Mouse (Mus musculus) neural tube, embryonic 14.5 days (tissue): ENCODE data around the gene Plxna4. TPM values are rescaled to one million over a fixed set of nuclear protein-coding genes. Genes with fewer than 3 reads are reported as not detected.
"Not testable (repeated sequence)": the region's sequence is repeated elsewhere in the genome, so short reads cannot be mapped to it uniquely, and the experiment has no call there.

ENCODE experiments used
- ATAC-seq: fragments of 200-750 bp; cut with Nextera tagmentation; 2 replicates; pipeline ENCODE4 v1.8.0; 2017; ENCODE audit warnings: low read depth, mild to moderate bottlenecking, moderate TSS enrichment, moderate library complexity
- H3K27ac ChIP-seq: fragments of 300-500 bp; sonication (generic); 2 replicates; pipeline ENCODE4 v1.5.1; 2014; ENCODE audit warnings: low read depth, mild to moderate bottlenecking, control low read depth, low read length, moderate library complexity, mixed read lengths
- H3K27me3 ChIP-seq: fragments of 300-500 bp; sonication (generic); 2 replicates; pipeline ENCODE4 v1.6.1; 2014; ENCODE audit warnings: low read length; ENCODE audit not compliant: control insufficient read depth, insufficient read depth
- H3K36me3 ChIP-seq: fragments of 300-500 bp; sonication (generic); 2 replicates; pipeline ENCODE4 v1.6.1; 2014; ENCODE audit warnings: low read length, mixed read lengths; ENCODE audit not compliant: control insufficient read depth, insufficient read depth
- H3K4me1 ChIP-seq: fragments of 300-500 bp; sonication (generic); 2 replicates; pipeline ENCODE4 v1.6.1; 2014; ENCODE audit warnings: low read length; ENCODE audit not compliant: control insufficient read depth, insufficient read depth
- H3K4me2 ChIP-seq: fragments of 300-500 bp; sonication (generic); 2 replicates; pipeline ENCODE4 v1.6.1; 2014; ENCODE audit warnings: mild to moderate bottlenecking, low read depth, low read length, control low read depth
- H3K4me3 ChIP-seq: fragments of 300-500 bp; sonication (generic); 2 replicates; pipeline ENCODE4 v1.5.1; 2014; ENCODE audit warnings: low read depth, low read length, control low read depth, mixed read lengths
- H3K9ac ChIP-seq: fragments of 300-500 bp; sonication (generic); replicated peaks from 2 replicates; pipeline ENCODE4 v1.6.1; 2014; ENCODE audit warnings: low read depth, mild to moderate bottlenecking, control low read depth, low read length, mixed read lengths
- H3K9me3 ChIP-seq: fragments of 300-500 bp; sonication (generic); 2 replicates; pipeline ENCODE4 v1.6.1; 2016; ENCODE audit warnings: low read length; ENCODE audit not compliant: control insufficient read depth
- WGBS: fragments of 180-500 bp; shearing (Covaris S2); extraction: QIAGEN DNeasy Blood & Tissue Kit; methylation state at CpG from one replicate; pipeline ENCODE4 v1.1.7; 2014; 5-methylcytosine and 5-hydroxymethylcytosine counted together
- polyA plus RNA-seq: library from polyadenylated mRNA; unstranded; fragments of >200 nt; fragmentation: Nextera tagmentation; extraction: Ambion mirVana; gene quantifications from 2 replicates; pipeline ENCODE4 v1.2.1, GENCODE M21; 2014

The Plxna4 gene
- polyA plus RNA-seq, 1 experiment from 2014 or later: 25.1 TPM

DNA sequence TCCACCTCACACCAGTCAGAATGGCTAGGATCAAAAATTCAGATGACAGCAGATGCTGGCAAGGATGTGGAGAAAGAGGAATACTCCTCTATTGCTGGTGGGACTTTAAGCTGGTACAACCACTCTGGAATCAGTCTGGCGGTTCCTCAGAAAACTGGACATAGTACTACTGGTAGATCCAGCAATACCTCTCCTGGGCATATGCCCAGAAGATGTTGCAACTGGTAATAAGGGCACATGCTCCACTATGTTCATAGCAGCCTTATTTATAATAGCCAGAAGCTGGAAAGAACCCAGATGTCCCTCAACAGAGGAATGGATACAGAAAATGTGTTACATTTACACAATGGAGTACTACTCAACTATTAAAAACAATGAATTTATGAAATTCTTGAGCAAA, 86.8 kb downstream of the Plxna4 start:
- H3K27ac ChIP-seq, H3K9me3 ChIP-seq, H3K36me3 ChIP-seq, H3K9ac ChIP-seq, H3K4me3 ChIP-seq, H3K4me2 ChIP-seq, H3K27me3 ChIP-seq, ATAC-seq, H3K4me1 ChIP-seq: not testable (repeated sequence)
- 97% methylated on average over 1 of the region's 1 CpGs for whole genome bisulfite sequencing

DNA sequence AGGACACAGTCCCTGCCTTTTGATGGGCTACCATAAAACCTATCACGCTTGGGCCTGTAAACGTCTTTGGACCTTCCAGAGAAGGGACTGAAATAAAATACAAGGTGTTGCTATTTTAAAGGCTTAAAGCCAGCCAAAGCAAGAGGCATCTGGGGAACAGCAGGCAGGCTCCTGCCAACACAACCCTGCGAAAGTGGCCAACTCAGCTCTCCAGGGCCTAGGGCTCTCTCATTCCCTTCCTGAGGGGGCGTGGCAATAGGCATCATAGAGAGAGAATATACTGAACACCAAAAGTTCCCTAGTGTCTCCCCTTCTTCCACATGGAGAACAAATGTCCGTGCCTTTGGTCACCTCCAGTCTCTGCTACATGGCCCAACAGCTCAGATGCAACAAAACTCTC, 89.9 kb downstream of the Plxna4 start:
- H3K9me3 ChIP-seq: no peaks in the 10 kb centered on the region
- ATAC-seq: no peak
- no peak overlapping the region for H3K9ac ChIP-seq
- H3K27me3 ChIP-seq: no peaks in the 10 kb centered on the region
- H3K27ac ChIP-seq: no peak overlapping the region
- WGBS: 84% methylated on average over 5 of the region's 5 CpGs
- no peak overlapping the region for H3K4me3 ChIP-seq
- H3K36me3 ChIP-seq: no peaks in the 10 kb centered on the region
- H3K4me1 ChIP-seq: peaks cover 3% of the 10 kb centered on the region; the same call in 1 of the 2 replicates
- no peak overlapping the region for H3K4me2 ChIP-seq

DNA sequence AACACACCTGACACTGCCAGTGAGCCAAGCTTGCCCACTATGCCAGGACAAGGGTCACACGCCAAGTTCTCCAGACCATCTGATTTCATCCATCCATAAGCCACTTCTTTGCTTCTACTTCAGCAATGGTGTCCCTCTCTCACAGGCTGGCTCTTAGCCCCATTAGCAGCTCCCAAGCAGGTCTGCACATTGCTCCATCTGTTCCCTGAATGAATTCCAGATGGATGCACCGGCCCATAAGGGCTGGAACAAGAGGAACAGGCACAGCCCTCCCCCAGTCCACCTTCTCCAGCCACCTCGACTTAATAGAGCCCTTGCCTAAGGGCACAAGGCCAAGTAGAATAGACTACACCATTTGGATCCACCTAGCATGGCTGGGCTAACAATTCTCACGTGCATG, 91.9 kb downstream of the Plxna4 start:
- H3K27ac ChIP-seq: no peak overlapping the region
- no peaks in the 10 kb centered on the region for H3K9me3 ChIP-seq
- H3K27me3 ChIP-seq: no peaks in the 10 kb centered on the region
- 60% methylated on average over 4 of the region's 4 CpGs for WGBS
- H3K4me2 ChIP-seq: no peak overlapping the region
- H3K9ac ChIP-seq: no peak overlapping the region
- peaks cover 3% of the 10 kb centered on the region; the same call in 1 of the 2 replicates for H3K4me1 ChIP-seq
- no peaks in the 10 kb centered on the region for H3K36me3 ChIP-seq
- no peak for ATAC-seq
- H3K4me3 ChIP-seq: no peak overlapping the region

DNA sequence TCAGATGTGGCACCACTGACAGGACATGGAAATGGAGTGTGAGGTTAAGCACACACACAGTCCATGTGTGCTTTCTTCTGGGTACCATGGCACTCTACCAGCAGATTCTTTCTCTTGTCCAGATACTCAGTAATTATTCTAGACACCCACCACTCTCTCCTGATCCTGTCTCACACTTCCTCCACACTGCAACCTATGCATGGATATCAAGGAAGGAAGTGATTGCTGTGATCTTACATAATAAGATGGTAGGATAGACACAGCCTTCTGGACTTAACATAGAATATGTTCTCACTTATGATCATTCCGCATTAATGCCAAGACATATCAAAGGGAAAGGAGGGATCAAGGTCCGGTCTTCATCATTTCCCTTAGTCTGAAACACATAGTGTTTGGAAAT, 92.5 kb downstream of the Plxna4 start:
- H3K4me3 ChIP-seq: no peak overlapping the region
- no peaks in the 10 kb centered on the region for H3K36me3 ChIP-seq
- H3K4me1 ChIP-seq: peaks cover 3% of the 10 kb centered on the region; the same call in 1 of the 2 replicates
- no peaks in the 10 kb centered on the region for H3K27me3 ChIP-seq
- H3K9ac ChIP-seq: no peak overlapping the region
- H3K27ac ChIP-seq: no peak overlapping the region
- no peak overlapping the region for H3K4me2 ChIP-seq
- ATAC-seq: no peak
- no peaks in the 10 kb centered on the region for H3K9me3 ChIP-seq
- WGBS: 94% methylated on average over 2 of the region's 2 CpGs

DNA sequence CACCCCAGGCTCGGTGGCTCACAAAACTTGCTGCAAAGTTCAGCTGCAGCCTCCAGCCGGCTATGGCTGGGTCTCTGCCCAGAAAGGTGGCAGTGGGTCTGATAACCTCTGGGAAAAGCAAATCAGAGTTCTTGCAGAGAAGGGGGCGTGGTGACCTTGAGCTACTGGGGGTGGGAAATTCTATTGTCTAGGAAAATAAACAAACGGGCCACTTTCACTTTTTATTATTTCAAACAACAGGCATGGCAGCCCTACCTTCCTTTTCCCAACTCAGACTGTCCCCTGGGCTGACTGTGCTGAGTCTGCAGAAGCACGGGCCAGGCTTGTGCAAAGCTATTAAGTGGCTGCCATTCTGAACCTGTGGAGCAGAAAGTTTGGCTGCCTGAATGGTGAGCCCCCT, 94.4 kb downstream of the Plxna4 start:
- H3K27me3 ChIP-seq: no peaks in the 10 kb centered on the region
- H3K36me3 ChIP-seq: no peaks in the 10 kb centered on the region
- H3K4me2 ChIP-seq: no peak overlapping the region
- 33% methylated on average over 5 of the region's 5 CpGs for WGBS
- no peak for ATAC-seq
- H3K9me3 ChIP-seq: no peaks in the 10 kb centered on the region
- H3K27ac ChIP-seq: no peak overlapping the region
- no peak overlapping the region for H3K9ac ChIP-seq
- no peak overlapping the region for H3K4me3 ChIP-seq
- H3K4me1 ChIP-seq: peaks cover 3% of the 10 kb centered on the region; the same call in 1 of the 2 replicates

DNA sequence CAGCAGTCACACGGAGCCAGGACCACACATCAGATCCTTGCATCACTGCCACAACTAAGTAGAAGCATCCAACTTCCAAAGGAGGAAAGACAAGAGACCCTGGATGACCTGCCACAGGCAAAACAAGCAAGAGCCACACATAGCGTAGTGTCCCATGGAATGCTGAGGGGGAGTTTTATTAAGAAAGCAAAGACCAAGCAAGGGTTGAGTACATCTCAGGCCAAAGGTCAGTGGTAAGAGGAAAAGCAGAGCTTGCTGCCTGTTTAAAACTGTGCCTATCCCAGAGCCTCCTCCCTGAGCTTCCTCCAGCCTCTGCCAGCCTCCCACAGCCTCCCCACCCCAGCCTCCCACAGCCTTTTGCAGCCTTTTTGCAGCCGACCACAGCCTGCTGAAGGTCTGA, 100.9 kb downstream of the Plxna4 start:
- H3K4me1 ChIP-seq: no peaks in the 10 kb centered on the region
- no peak for ATAC-seq
- no peak overlapping the region for H3K4me3 ChIP-seq
- H3K9ac ChIP-seq: no peak overlapping the region
- H3K27me3 ChIP-seq: no peaks in the 10 kb centered on the region
- H3K36me3 ChIP-seq: no peaks in the 10 kb centered on the region
- H3K27ac ChIP-seq: no peak overlapping the region
- H3K9me3 ChIP-seq: no peaks in the 10 kb centered on the region
- WGBS: 86% methylated on average over 3 of the region's 3 CpGs
- H3K4me2 ChIP-seq: no peak overlapping the region

DNA sequence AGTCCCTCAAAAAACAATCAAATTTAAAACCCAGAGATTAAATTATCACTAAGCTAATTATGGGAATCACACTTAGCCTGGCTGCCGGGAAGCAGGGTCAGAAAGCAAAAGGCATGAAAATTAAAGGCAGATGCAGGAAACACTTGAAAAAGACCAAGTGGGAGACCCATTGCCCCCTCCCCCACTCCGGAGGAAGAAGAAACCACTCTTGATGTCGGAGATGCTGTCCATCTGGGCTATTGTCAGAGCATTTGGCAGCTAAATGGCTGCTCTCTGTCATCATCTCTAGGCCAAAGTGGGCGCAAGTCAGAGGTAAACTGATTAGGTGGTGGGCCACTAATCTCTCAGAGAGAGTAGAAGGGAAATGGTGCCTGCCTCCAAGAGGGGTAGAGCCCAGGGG, 105.5 kb downstream of the Plxna4 start:
- H3K36me3 ChIP-seq: no peaks in the 10 kb centered on the region
- no peaks in the 10 kb centered on the region for H3K27me3 ChIP-seq
- no peak overlapping the region for H3K4me3 ChIP-seq
- WGBS: 50% methylated on average over 4 of the region's 4 CpGs
- no peak overlapping the region for H3K27ac ChIP-seq
- no peak for ATAC-seq
- H3K4me1 ChIP-seq: 0 out of 2 replicates have a peak, but pooled peaks cover 6% of the 10 kb centered on the region
- H3K9ac ChIP-seq: no peak overlapping the region
- H3K4me2 ChIP-seq: no peak overlapping the region
- H3K9me3 ChIP-seq: no peaks in the 10 kb centered on the region

DNA sequence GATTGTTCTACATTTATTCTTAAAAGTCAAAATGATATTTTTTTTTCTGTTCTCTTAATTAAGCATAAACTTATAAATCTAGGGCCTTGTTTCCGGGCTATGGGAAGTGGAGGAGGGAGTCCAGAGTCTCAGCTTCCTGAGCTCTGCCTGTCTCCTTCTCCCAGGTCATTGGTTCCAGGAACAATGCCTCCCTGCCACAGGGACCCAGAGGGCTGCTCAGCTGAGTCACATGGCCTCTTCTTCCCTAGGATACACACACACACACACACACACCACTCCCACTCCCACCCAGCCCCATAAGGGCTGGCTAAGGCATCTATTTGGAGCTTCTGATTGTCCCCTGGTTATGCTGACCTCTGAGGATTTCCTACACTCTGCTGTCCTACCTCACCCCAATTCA, 107.3 kb downstream of the Plxna4 start:
- Histone ChIP-seq H3K36me3 (no peaks in the 10 kb centered on the region), H3K9ac (no peak overlapping the region), H3K4me3 (no peak overlapping the region), H3K27ac (no peak overlapping the region), H3K27me3 (no peaks in the 10 kb centered on the region), H3K9me3 (no peaks in the 10 kb centered on the region), H3K4me2 (no peak overlapping the region), H3K4me1 (0 out of 2 replicates have a peak, but pooled peaks cover 6% of the 10 kb centered on the region)
- no peak for ATAC-seq
- 72% methylated on average over 1 of the region's 1 CpGs for WGBS

DNA sequence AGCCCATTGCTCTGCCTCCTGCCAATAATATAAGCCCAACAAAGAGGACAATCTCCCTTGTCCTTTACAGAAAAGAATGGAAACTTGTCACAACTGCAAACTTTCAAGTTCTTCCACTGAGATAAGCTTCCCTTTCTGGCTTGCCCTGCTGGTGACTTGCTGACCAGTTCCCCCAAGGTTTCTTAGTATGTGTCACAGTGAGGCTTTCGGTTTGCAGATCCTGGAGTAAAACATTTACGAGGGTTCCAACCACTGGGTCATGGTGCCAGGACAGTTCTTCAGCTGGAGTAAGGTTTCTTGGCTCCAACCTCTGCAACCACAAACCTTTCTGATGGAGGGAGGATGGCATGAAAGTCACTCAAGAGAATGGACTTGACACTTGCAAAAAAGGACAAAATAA, 108.2 kb downstream of the Plxna4 start:
- Histone ChIP-seq H3K9me3 (no peaks in the 10 kb centered on the region), H3K9ac (no peak overlapping the region), H3K4me2 (no peak overlapping the region), H3K27ac (no peak overlapping the region), H3K27me3 (no peaks in the 10 kb centered on the region), H3K4me1 (0 out of 2 replicates have a peak, but pooled peaks cover 6% of the 10 kb centered on the region), H3K4me3 (no peak overlapping the region), H3K36me3 (no peaks in the 10 kb centered on the region)
- 89% methylated on average over 2 of the region's 2 CpGs for WGBS
- ATAC-seq: no peak
